Mouse (Mus musculus) cortical plate, adult 2 months (tissue): ENCODE data around the gene Mug2. TPM values are rescaled to one million over a fixed set of nuclear protein-coding genes. Genes with fewer than 3 reads are reported as not detected.
"Not testable (repeated sequence)": the region's sequence is repeated elsewhere in the genome, so short reads cannot be mapped to it uniquely, and the experiment has no call there.

Source experiments
- H3K27ac ChIP-seq: fragments of 200-500 bp; 2 replicates; pipeline ENCODE4 v1.5.1; 2012; ENCODE audit warnings: low read length, control low read depth, inconsistent platforms; ENCODE audit not compliant: insufficient read depth
- H3K4me1 ChIP-seq: fragments of 200-500 bp; 2 replicates; pipeline ENCODE4 v1.6.1; 2011; ENCODE audit warnings: low read length; ENCODE audit not compliant: control insufficient read depth, insufficient read depth
- H3K4me3 ChIP-seq: fragments of 200-500 bp; 2 replicates; pipeline ENCODE4 v1.5.1; 2011; ENCODE audit warnings: mild to moderate bottlenecking, low read length, control low read depth; ENCODE audit not compliant: insufficient read depth
- CTCF ChIP-seq: fragments of 200-500 bp; IDR thresholded peaks from 2 replicates; pipeline ENCODE4 v1.5.1; 2011; ENCODE audit warnings: mild to moderate bottlenecking, control low read depth, low read length; ENCODE audit not compliant: insufficient read depth; ENCODE audit errors: extremely low read depth
- POLR2A ChIP-seq: fragments of 200-500 bp; IDR thresholded peaks from 2 replicates; pipeline ENCODE4 v1.6.1; 2011; ENCODE audit warnings: mild to moderate bottlenecking, low read length, control low read depth; ENCODE audit not compliant: insufficient read depth; ENCODE audit errors: extremely low read depth
- polyA plus RNA-seq: library from polyadenylated mRNA; depleted of rRNA; stranded (reverse); fragments of >200 nt; gene quantifications from 2 replicates; pipeline ENCODE4 v1.2.3, GENCODE M21; 2012; rRNA removed

The Mug2 gene
- not detected in 2 replicates for polyA plus RNA-seq

DNA sequence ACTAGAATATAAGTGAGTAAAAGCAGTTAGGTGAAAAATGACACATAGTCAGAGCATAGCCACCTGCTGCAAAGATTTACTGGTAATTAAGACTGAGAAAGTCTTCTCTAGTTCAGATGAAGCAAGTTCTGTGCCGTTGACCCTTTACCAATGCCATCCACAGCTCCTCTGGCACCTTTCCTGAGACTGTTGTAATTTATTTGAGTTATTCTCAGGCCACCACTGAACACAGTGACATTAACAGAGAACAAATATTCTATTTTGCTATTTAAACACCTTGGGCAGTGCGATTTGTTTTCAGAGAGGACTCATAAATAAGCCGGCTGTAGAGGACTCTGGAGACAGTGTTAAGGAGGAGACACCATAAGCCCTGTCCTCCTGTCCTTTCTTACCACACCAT lies at the start of gene Mug2:
Mug2 (plus strand) TSS at position 301 of the 400 bp plus-strand sequence.
- H3K4me1 ChIP-seq, H3K4me3 ChIP-seq, H3K27ac ChIP-seq: not testable (repeated sequence)

- not testable (repeated sequence) for H3K4me1 ChIP-seq, H3K27ac ChIP-seq, H3K4me3 ChIP-seq
Measured at GRCm38 (mm10) chr6:121957803-121958349, 48.7 kb upstream of the Mug2 start.

DNA sequence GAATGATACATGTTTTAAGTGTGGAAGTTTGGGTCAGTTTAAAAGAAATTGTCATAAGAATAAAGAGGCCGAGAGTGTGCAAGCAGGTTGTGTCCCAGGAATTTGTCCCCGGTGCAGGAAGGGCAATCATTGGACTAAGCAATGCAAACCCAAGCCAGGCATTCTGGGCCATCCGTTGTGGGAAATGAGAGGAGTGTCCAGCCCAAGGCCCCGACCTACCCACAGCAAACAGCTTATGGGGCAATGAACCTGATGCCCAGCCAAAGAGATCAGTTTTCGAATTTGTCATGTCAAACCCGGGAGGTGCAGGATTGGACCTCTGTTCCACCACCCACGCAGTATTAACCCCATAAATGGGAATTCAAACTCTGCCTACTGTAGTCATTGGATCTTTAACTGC lies 30.9 kb upstream of the Mug2 start:
- Histone ChIP-seq H3K4me1 (no peaks in the 10 kb centered on the region), H3K4me3 (no peak overlapping the region), H3K27ac (no peak overlapping the region)
- no peak for TF ChIP-seq POLR2A
- TF ChIP-seq CTCF: no peak

DNA sequence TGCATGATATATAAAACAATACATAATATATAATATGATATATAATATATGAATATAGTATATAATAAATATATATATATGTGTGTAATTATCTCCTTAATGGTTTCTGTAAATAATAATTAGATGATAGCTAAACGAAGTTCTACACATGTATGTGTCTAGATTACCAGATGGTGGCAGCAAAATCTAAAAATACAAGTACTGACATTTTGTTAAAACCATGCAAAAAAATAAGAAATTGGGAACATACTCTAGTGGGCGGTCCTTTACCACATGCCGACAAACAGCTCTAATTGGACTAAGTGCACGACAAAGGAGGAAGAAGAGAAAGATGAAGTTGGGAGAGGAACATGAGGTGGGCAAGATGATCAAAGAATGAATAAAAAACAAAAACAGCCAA lies 94.3 kb downstream of the Mug2 start:
- no peak overlapping the region for H3K27ac ChIP-seq
- no peak overlapping the region for H3K4me3 ChIP-seq
- no peaks in the 10 kb centered on the region for H3K4me1 ChIP-seq
- TF ChIP-seq POLR2A: no peak
- TF ChIP-seq CTCF: no peak

DNA sequence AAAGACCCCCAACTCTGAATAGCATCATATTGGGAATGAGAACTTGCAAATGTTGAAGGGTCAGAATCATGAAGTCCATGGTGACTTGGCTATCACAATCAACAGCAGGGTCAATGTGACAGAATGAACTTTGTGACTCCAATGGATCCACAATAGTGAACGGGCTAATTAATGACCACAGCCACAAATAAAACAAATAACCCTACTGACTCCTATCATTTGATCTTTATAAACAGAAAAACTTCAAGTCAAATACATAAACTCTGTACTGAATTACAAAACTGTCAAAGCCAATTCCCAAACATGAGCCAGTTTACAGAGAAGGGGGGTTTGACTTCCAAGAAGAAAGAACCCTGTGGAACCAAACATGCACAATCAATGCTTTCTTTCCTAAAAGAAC lies 95.1 kb downstream of the Mug2 start:
- Histone ChIP-seq H3K27ac (no peak overlapping the region), H3K4me1 (no peaks in the 10 kb centered on the region)
- TF ChIP-seq POLR2A (no peak), CTCF (no peak)

GRCm38 (mm10) chr6:122116963-122117362 lies 110.4 kb downstream of the Mug2 start:
- H3K27ac ChIP-seq: no peak overlapping the region
- H3K4me1 ChIP-seq: no peaks in the 10 kb centered on the region
- no peak overlapping the region for H3K4me3 ChIP-seq
- TF ChIP-seq CTCF: no peak
- TF ChIP-seq POLR2A: no peak

More for the DNA sequence above, 95.1 kb downstream of the Mug2 start:
- H3K4me3 ChIP-seq: no peak overlapping the region

GRCm38 (mm10) chr6:122129521-122129920 lies 123.0 kb downstream of the Mug2 start:
- TF ChIP-seq POLR2A (no peak), CTCF (no peak)
- no peak overlapping the region for H3K27ac ChIP-seq
- H3K4me1 ChIP-seq: no peaks in the 10 kb centered on the region
- H3K4me3 ChIP-seq: no peak overlapping the region

Other genes with a start within 250 kb of the Mug2 start
- not detected in 2 replicates for gene Mug1, start 168.2 kb upstream of the Mug2 start, polyA plus RNA-seq